Mouse (Mus musculus) embryo, embryonic 11 days (tissue): ENCODE data around the gene H2-K1.

ENCODE experiments used
- DNase-seq: peaks from one replicate; pipeline ENCODE4 v3.0.0-alpha.2; 2015

The H2-K1 gene

DNA sequence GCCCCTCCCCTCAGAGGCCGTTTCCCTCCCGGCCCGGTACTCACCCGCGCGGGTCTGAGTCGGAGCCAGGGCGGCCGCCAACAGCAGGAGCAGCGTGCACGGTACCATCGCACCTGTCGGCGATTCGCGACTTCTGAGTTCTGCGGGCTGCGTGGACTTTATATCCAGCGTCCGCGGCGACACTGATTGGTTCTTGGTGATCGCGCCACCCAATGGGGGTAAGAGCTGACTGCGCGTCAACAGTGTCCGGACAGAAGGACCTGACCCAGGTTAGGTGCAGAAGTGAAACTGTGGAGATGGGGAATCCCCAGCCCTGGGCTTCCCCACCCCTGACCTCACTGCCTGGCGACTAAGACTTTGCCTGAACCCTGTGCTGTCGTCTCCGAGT is at the start of gene H2-K1:
TSS of gene H2-K1 (minus strand) at position 198 of the 388 bp plus-strand sequence.
- DNase-seq: peak; percentile 78

DNA sequence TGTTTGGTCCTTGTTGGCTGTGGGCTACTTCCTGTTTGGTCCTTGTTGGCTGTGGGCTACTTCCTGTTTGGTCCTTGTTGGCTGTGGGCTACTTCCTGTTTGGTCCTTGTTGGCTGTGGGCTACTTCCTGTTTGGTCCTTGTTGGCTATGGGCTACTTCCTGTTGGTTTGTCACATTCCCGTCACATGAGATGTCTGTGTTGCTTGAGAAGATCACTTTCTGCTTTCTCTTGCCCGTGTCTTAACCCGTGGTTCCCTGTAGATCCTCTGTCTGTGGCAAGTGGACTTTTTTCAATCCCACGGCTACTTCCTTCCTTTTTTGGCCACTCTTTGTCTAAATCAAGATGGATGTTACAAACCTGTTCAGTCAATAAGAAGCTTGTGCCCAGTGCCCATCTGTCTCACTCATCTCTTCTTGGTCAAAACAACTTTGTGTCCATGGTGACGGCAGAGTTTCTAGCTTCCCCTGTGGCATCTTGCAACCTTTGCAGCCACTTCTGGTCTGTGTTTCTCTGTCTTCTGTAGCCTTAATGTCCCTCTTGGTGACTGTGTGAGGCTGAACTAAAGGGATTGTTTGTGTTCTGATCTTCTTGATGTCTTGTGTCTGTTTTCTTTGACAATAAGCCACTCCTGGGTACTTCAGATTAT is 47.4 kb upstream of the H2-K1 start:
- DNase-seq: no peak

DNA sequence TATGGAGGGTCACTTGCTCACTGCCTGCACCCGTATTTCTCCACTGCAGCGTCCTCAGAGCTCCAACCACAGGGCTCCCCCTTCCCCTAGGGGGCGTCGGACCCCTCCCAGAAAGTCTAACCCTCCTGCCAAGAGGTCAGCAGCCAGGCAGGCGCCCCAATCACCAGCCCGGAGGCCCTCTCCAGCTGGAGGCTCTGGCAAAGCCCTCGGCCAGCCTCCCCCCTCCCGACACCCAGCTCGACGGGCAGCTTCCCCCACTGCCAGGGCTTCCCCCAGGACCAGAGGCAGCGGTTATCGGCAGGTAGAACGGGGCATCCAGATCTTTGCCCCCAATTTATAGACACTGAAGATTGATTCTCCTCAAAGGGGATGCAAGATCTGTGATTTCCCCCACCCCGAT is 45.8 kb upstream of the H2-K1 start:
- no peak for DNase-seq

DNA sequence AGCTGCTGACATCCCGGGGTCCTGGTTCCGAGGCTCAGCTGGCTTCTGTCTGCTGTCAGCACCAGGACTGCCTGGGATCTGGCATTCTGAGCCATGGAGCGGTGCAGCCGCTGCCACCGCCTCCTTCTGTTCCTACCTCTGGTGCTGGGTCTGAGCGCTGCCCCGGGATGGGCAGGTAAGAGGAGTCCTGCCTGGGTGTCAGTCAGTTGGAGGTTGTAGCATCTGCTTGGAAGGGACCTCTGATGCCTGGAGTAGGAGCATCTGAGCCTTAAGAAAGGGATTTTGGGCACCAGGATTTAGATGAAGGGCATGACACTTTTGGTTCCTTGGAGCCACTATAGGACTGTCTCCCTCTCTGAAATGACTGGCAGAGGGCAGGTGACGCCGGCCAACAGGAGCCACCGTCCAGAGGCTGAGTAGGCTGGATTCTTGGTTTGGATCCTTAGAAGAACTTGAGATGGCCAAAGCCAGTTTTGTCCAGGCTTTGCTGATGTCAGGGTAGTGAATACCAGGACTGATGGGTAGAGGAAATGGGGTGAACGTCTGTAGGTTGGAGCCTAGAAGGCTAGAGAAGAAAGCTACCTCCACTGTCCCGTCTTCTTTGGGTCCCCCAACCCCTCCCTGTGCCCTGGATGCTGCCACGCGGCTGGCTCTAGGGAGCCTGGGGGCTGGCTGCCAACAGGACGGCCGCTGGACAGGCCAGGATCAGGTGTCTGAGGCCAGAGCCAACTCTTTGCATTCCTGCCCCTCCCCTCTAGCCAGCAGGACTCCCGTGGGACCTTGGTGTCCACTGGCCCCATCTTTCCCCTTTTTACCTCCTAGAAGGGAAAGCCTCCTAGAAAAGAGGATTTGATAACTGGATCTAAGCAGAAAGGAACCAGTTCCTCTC is 39.7 kb upstream of the H2-K1 start:
- DNase-seq: peak; percentile 46

DNA sequence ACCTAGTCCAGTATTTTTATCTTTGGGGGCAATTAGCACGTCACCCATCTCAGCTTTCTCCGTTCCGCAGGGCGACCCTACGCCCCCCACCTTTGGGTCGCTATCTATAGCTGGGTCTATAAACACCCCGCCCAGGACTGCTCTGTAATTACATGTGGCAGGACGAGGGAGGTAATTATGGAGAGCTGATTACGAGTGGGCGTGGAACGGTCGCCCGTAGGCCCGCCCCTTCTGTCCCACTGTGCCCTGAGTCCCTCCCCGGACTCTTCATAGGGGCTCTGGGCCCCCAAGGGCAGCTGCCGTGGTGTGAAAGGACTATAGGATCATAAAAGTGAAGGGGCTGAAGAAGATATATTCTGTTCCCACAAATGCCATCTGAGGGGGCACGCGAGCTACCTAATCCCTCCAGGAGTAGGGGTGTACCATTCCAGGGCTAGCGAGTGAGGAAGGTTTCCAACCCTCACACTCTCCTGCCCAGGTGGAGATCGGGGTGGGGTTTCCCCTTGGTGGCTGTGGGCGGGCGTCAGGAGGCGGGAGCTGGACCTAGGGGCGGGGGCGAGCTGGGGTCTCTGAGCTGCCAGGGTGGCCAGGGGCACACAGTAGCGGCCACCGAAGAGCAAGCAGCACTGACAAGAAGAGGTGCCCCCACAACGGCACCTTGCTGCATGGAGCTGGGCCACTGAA is 38.9 kb upstream of the H2-K1 start, which contains the start of gene Col11a2:
TSS of gene Col11a2 (plus strand) at position 560 of the 684 bp plus-strand sequence.
- DNase-seq: peak; percentile 37

DNA sequence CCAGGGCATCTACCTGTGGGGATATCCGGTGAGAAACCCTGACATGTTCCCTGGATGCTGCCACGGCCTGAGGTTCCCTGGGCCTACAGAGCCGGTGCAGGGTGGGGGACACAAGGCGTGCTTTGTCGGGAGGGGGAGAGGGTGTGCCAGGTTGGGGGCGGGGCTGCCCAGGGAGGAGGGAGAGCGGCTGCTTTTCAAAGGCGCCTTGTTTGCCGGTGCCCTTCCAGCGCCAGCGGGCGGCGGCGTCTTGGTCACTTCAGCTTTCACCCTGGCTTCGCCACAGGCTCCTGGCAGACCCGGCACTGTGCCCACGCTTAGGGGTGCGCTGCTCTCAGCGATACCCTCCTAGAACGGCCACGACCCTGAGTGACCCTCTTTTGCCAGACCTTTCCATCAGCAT is 38.3 kb upstream of the H2-K1 start:
- DNase-seq: peak; percentile 36

DNA sequence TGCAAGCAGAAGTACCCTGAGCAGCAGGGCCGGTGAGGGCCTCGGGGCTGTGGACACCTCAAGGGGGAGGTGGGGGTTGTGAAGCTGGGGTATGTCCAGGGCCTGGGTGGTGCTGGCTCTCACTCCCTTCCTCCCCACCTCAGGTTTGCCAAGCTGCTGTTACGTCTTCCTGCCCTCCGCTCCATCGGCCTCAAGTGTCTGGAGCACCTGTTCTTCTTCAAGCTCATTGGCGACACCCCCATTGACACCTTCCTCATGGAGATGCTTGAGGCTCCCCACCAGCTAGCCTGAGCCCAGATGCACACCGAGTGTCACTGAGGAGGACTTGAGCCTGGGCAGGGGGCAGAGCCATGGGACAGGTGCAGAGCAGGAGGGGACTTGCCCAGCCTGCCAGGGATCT is 37.1 kb upstream of the H2-K1 start:
- DNase-seq: no peak

DNA sequence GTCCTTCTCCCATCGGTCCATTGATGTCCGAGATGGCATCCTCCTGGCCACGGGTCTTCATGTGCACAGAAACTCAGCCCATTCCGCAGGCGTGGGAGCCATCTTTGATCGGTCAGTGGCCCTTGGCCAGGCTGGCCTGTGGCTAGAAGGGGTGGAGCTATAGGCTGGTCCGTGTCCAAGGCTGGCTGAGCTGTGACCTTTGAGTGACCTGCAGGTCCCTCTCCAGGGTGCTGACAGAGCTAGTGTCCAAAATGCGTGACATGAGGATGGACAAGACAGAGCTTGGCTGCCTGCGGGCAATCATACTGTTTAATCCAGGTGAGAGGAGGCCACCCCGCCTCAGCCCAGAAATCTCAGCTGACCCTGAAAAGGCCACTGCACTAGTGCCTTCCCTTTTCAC is 36.5 kb upstream of the H2-K1 start:
- no peak for DNase-seq

DNA sequence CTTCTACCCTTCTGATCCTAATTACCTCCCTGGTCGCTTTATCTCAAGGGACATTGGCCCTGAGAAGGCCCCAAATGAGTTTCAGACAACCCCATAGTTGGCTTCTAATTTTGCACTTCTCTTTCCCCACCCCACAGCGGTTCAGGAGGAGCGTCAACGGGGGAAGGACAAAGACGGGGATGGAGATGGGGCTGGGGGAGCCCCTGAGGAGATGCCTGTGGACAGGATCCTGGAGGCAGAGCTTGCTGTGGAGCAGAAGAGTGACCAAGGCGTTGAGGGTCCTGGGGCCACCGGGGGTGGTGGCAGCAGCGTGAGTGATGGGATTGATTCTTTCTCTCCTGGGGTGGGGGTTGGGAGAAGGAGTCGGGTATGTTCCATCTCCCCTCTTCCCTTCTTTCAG is 35.4 kb upstream of the H2-K1 start:
- no peak for DNase-seq

DNA sequence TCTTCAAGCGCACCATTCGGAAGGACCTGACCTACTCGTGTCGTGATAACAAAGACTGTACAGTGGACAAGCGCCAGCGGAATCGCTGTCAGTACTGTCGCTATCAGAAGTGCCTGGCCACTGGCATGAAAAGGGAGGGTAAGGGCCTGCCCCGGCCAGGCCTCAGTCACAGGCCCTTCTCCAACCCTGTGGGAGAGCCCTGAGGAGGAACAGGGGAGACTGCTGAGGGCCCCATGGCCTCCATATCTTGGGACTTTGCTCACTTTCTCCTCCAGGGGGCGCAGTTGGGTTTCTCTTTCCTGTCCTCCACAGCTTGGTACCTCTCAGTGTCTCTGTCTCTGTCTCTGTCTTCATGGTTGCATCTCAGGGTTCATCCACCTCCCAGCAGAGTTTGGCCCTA is 33.9 kb upstream of the H2-K1 start:
- peak; percentile 63 for DNase-seq

DNA sequence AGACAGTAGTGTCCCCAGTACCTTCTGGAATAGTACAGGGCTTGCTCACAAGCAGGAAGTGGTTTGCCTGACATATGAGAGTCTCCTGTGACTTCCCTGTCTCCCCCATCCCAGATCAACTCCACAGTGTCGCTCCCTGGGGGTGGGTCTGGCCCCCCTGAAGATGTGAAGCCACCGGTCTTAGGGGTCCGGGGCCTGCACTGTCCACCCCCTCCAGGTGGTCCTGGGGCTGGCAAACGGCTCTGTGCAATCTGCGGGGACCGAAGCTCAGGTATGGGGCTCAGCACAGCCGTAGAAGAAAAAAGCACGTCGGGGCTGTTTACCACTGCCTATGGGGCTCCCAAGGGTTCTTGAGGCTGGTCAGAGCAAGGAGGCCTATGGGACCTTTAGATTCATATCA is 33.3 kb upstream of the H2-K1 start:
- DNase-seq: no peak

DNA sequence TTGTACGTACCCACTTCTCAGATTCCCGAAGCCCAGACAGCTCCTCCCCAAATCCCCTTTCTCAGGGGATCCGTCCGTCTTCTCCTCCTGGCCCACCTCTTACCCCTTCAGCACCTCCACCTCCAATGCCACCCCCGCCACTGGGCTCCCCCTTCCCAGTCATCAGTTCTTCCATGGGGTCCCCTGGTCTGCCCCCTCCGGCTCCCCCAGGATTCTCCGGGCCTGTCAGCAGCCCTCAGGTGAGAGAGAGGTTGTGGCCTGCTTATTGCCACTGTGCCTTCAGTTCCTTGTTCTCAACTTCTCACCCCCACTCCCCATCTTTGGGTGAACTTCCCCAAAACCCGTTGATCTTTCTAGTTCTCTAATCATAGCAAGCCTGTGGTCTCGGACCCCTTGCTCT is 32.7 kb upstream of the H2-K1 start:
- no peak for DNase-seq

DNA sequence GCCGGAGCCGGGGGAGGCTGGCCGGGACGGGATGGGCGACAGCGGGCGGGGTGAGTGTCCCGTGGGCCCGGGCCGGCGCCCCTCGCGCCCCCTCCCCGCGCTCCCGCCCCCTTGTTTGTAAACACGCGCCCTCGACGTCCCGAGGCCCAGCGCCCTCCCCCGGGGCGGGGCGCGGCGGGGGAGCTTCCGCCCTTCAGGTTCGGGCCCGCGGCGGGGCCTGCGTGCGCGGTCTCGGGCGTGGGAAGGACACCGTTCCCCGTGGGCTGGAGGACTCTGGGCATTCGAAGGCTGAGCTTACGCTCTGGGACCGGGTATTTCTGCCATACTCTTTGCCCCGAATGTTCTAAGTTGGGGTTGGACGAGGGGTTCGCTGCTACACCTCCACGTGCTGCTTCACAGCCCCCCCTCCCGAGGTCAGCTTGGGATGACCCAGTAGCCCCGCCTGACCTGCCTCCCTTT is 32.1 kb upstream of the H2-K1 start:
- DNase-seq: peak; percentile 72

DNA sequence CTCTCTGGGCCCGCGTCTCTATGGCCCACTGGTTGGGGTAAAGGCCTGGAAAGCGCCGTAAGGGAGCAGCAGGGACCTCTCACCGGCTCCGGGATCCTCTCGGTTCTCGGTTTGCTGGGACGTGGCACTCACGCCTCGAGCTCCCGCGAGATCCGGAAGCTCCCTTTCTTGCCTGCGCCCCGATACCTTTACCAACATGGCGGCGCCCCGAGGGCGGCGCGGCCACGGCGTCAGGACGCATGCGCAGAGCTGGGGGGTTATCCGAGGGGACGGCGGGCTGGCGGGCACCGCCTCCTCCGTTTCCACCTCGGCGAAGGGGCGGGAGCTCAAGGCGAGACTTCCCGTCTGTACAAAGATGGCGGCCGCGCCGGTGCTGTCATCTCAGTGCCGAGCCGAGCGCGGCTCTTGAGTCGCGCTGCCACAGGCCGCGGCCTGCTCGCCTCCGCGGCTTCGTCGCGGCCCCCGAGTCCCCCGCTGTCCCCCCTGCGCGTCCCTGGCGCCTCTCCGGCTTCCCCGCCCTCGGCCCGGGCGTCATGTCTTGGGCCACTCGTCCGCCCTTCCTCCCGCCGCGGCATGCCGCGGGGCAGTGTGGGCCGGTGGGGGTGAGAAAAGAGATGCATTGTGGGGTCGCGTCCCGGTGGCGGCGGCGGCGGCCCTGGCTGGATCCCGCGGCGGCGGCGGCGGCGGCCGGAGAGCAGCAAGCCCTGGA is 31.5 kb upstream of the H2-K1 start, which contains the start of the genes Slc39a7 and Rxrb:
TSS of gene Slc39a7 (minus strand) at position 218 of the 709 bp plus-strand sequence.
TSS of gene Rxrb (plus strand) at position 348 of the 709 bp plus-strand sequence.
- DNase-seq: peak; percentile 99

DNA sequence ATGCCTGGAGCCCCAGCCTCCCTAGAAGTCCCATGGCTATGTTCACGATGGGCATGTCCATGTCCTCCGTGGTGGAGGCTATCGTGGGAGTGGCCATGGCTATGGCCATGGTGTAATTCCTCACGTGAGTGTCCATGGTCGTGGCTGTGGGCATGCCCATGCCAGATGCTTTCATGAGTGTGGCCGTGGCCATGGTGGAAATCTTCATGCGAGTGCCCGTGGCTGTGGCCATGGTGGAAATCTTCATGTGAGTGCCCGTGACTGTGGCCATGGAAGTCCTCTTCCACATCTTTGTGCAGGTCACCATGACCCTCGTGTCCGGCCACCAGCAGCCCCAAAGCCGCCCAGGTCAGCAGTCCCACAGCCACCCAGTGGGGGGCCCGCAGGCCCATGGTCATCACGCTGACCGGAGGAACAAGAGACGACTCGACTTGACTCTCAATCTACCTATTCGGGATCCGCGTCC is 30.7 kb upstream of the H2-K1 start:
- no peak for DNase-seq

DNA sequence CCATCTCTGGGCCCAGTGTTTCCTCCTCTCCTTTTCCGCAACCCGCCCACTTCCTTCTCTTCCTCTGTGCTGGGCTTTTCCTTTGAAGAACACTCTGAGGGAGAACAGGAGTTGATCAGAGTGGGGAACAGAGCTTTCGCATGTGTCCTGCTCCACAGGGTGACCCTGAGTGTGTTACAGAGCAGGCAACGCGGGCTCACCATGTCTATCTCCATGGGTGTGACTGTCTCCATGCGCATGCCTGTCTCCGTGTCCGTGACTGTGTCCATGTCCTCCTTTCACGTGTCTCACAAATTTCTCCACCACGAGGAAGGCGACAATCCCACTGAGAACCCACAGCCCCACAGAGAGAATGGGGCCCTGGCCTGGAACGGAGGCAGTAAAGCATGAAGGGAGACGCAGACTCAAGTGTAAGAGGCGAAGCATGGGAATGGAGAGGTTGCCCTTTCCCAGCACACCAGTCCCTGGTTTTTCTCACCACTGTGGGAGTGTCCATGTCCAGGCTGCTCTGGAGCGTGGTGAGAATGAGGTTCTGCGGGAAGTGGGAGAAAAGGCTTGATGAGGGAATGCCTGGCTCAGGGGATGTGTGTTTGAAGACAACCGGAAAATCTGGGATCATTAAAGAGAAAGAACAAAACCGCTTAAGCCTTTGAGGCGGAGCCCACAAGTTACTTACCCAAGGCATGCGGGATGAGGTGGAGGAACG is 29.9 kb upstream of the H2-K1 start:
- DNase-seq: no peak

DNA sequence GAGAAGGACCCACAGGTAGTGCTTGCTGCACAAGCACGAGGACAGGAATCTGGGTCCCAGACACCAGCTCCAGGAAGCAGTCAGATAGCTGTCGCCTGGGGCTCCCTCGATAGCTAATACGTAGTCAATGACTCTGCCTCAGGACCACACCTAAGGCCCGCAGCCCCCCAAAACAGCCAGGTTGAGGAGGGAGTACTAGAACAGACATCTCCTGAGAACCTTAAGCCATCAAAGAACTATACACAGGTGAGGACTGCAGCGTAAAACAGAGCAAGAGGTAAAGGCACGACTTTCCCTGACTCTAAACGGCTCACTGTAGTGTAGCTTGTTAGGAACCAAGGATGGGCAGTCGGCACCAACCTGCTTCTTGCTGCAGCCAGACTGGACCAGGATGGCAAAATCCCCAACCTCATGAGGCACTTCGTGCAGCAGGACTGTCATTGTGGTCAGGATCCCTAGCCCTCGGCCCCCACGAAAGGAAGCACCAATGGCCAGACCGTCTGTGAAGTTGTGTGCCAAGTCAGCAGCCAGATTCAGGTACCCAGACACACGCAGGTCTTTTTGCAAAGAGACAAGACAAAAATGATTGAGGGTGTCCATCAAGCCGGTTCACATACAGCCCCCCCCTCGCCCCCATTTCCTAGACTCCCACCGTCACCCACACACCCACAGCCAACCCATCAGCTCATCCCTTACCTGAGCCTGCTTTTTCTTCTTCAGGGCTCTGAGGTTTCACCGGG is 29.2 kb upstream of the H2-K1 start:
- DNase-seq: no peak

DNA sequence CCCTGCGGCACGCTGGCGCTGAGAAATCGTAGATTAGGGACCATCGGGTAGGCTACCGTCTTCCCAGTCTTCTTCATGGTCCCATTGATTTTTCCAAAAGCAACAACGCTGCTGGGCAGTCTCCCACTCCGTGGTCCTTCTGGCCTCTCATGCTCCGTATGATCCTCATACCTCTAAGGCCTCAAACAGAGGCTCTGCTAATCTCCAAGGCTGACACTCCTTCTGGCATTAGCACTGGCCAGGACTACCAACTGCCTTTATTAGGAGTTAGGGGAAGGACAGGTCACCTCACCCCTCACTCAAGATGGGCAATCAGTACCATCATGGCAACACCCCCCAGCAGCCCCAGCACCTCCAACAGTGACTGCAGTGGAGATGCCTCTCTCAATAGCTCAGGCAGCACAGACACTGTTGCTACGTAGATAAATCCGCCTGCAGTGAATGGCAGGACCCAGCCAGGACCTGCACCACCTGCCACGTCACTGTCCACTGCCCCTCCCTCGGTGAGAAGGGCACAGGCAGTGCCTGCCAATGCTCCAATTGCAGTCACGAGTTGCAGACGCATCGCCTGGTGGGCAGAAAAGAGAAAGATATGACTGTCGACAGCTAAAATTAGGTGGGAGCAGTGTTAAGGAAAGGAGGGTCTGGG is 28.5 kb upstream of the H2-K1 start:
- no peak for DNase-seq

DNA sequence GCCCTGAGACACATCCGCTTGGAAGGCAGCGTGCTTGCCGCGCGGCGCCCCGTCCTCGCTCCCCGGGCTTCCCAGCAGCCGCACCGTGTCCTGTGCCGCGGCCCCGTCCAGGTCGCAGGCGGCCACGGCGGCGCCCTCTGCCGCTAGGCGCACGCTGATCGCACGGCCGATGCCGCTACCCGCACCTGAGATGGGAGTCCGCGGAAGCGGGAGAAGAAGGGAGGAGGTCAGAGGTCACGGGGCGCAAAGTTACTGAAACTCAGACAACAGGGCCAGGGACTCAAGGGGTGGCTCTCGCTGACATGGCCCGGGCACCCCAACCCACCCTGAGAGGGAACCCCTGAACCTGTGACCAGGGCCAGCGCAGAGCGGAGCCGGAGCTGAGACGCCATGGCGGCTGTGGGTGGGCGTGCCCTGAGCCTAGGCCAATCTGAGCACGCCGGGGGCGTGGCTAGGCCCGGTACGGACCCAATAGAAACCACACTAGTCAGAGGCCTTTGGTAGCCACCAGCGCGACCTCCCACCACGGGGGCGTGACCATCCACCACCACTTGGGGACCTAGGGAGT is 27.6 kb upstream of the H2-K1 start, which contains the start of gene H2-Ke6:
TSS of gene H2-Ke6 (minus strand) at position 405 of the 568 bp plus-strand sequence.
- peak; percentile 97 for DNase-seq
